Mouse (Mus musculus) adrenal gland, postnatal 0 days (tissue): ENCODE results near the gene BC025920. TPM values are rescaled to one million over a fixed set of nuclear protein-coding genes. Genes with fewer than 3 reads are reported as not detected.

Experiments
- polyA plus RNA-seq: library from polyadenylated mRNA; unstranded; fragments of >200 nt; fragmentation: Nextera tagmentation; extraction: Ambion mirVana; gene quantifications from 2 replicates; pipeline ENCODE4 v1.2.1, GENCODE M21; 2015

BC025920 gene
- 0.46 and 0.72 TPM in 2 replicates for polyA plus RNA-seq

DNA sequence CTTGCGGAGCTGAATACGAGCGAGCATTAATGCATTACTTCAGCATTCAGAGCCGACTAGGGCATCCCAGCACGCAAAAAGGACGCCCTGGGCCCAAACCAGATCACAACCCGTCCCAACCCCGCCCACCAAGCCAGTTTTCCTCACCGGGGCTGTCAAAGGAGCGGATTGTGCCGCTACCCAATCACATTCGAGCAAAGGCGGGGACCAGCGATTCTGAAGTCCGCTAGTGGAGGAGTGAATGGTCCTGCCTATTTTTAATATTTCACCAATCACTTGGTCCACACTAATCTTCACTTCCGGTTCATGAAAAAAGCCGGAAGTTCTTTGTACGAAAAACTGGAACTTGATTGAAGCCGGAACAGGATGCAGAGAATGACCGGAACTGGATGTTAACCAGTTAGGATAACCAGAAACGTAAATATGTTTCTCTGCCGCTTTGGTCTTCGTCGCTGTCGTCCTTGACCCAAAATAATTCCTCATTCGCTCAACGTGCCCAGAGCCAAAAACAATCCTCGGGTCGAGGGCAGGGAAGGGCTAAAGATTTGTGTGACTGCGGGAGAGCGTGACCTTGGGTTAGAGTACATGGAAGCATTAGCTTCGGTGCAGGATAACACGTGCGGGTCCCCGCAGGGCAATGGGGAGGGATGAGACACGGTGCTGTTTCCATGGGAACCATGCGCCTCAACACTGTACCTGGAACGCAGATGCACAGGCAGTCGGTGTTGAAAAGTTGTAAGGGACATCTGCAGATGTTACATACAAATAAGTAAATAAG, at the start of gene BC025920:
BC025920 (plus strand) TSS at position 297 of the 778 bp plus-strand sequence.

DNA sequence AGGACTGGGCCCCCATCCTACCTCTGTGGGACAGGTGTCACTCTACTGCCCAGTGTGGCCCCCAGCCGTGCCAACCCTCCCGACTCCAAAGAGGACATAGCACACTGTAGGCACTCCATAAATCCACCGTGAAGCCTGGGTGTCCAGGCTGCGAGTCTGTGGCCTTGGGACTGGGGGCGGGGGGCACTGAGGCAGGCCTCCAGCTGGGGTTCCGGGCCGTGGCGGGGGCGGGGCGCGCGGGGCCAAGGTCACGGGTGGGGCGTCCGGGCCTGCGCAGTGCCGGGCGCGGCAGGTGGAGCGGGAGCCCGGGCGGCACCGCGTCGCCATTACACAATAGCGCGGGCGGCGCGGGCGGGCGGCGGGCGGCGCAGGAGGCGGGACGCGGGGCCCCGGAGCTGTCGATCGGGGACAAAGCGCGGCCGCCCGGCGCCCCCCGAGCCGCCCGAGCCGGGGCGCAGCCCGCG, 46.9 kb upstream of the BC025920 start, which contains the start of gene Aes:
Aes (plus strand) TSS at position 326 of the 464 bp plus-strand sequence.

DNA sequence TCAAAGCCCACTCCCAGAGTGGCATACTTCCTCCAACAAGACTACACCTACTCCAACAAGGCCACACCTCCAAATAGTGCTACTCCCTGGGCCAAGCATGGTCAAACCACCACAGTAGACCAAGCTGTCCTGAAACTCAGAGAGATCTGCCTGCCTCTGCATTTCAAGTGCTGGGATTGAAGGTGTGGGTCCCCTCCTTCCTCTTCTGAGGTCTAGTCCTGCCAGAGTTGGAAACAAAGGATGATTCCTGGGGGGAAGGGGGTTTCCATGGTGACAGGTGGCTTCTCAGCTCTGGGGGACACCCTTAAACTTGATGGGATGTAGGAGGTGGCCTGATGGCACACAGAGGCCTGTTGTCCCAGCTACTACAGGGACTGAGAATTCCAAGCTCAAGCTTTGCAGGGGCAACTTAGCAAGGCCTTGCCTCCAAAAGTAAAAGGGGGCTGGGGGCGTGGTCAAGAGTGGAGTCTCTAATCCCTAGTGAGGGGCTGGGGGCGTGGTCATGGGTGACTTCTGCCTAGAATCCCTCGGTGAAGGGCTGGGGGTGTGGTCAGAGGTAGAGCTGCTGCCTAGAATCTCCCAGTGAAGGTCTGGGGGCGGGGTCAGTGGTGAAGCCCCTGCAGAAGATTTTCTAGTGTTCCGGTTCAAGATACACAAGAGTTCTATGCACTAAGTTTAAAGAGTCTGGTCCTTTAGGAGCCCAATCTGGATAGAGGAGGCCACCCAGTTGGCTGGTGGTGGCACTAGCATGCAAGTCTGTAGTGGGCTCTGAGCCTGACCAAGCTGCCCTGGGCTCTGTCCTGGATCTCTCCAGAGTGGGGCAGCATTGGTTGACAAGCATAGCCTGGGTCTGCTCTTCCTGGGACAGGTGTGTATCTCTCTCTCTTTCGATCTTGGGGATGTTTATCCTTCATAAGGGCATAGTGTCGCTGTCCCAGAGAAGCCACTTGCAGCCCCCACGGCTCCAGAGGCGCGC, 31.7 kb upstream of the BC025920 start, which contains the start of gene Tle2:
Tle2 (plus strand) TSS at position 481 of the 976 bp plus-strand sequence.

DNA sequence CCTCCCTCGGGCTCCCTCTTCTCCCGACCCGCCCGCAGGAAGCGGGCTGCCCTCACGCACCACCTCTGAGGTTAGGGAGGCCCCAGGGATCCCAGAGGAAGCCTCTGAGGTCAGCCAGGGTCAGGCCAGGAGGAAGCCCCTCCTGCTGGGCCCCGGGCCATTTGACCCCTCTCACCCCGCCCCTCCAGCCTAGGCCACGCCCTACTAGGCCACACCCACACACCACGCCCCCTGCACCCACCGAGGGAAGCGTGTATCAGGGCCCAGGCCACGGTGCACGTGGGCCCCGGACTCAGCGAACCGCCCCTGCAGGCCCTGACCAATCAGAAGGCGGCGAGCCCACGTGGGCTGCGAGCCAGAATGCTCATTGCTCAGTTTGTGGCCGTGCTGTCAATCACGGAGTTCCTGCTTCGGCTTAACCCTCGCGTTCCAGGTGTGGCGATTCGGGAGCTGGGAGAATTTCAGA, 5.3 kb upstream of the BC025920 start, which contains the start of gene Tle6:
Tle6 (minus strand) TSS at position 336 of the 466 bp plus-strand sequence.

DNA sequence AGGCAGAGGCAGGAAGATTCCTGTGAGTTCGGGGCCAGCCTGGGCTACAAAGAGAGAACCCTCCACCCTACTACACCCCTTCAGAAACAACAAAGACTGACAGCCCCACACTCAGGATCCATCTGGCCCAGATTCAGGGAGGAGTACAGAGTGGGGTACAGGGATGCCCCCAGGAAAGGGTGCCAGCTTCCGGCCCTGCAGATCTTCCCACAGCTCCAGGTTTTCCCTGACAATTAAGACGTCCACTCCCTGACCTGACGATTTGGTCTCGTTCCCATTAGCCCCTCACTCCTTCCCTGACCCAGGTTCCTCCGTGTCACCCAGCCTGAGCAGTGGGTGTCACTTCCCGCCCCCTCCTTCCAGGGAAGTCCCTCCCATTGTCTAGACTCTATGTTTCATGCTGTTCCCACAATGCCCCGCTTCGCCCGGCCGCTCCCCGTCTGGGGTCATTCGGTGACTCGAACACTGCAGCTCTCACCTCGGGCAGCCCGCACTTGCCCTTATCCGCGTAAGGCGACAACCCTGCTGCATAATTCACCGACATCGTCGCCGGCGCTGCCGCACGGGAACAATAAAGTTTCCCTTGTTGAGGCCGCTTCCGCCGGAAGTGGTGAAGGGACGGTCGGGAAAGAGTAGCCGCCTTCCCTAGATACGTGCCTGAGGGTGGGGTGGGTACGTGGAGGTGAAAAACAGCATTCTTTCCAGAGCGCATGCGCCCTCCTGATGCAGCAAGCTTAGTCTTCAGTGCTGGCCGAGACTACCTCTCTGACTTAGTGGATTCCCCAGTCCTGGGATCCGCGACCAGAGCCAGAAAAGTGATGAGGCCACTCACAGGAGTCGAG, 21.1 kb downstream of the BC025920 start, which contains the start of gene Sirt6:
Sirt6 (minus strand) TSS at position 804 of the 842 bp plus-strand sequence.

DNA sequence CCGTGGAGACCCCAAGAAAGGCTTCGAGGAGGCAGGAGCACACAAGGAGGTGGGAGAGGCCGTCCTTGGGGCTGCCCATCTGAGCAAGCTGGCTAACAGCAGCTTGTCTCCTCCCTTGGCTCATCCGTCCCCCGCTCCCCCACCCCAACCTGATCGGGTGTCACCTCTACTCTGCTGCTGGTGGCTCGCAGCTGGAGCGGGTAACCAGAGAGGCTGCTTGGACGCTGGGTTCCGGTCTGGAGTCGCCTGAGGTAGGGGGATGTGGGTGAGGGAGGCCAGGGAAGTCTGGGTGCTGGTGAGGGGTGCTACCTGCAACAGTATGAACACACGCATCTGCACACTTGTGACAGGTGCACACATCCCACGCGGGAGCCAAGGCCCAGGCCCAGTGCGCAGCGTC, 22.3 kb downstream of the BC025920 start, which contains the start of gene Ankrd24:
Ankrd24 (plus strand) TSS at position 151 of the 400 bp plus-strand sequence.

DNA sequence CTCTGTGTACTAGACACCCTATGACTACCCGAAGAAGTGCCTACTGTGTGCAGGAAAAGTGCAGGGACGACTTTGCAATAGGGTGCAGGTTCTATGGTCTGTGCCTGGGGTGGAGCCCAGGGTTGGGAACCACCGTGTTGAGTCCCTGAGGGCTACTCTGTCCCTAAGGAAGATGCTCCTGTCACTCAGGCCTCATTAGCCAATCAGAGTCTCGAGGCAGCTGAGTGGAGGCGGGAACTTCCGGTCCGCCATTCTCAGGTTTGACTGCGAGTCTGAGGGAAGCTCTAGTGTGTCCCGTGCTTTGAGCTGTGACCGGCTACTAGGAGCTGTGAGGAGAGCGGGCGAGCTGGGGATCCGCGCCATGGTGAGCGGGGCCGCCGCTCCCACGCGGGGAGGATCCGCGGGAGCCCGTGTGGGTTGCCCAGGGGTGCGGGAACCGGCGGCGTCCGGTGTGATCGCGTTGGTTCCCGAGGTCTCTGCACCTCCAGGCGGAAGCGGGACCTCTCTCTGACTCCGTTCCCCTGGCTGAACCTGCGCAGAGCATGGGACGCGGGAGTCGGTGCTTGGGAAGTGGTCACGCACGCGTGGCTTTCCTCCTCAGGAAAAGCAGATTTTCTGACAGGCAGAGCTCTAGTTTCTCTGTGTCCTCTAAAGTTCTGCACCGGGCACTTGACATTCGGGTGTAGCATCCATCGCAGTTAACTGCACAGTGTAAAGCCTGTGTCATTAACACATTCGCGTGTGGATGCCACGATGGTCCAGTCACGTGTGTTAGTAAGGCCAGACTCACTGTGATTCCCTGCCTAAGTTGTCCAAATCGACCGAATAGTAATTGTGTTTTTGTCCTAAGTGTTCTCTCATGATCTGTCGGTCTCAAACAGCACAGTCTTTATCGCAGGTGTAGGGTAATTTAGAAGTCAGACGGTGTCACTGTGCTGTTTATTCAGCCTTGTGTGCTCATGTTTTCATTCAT, 43.0 kb downstream of the BC025920 start, which contains the start of gene Gm10778:
Gm10778 (plus strand) TSS at position 257 of the 973 bp plus-strand sequence.

Other genes with a start within 250 kb of the BC025920 start
- gene Mfsd12, start 248.8 kb upstream of the BC025920 start, polyA plus RNA-seq: 8.9 and 10.3 TPM in 2 replicates
- 0.95 and 2.1 TPM in 2 replicates for gene 4930404N11Rik, start 240.5 kb upstream of the BC025920 start, polyA plus RNA-seq
- gene Fzr1, start 227.8 kb upstream of the BC025920 start, polyA plus RNA-seq: 42.1 and 63.2 TPM in 2 replicates
- 62.7 and 76.5 TPM in 2 replicates for gene Dohh, start 221.8 kb upstream of the BC025920 start, polyA plus RNA-seq
- gene Gm48551, start 221.8 kb upstream of the BC025920 start, polyA plus RNA-seq: 1.4 and 3.0 TPM in 2 replicates
- 0.77 and 1.2 TPM in 2 replicates for gene Gm48552, start 217.3 kb upstream of the BC025920 start, polyA plus RNA-seq
- 3.3 and 8.2 TPM in 2 replicates for gene Smim24, start 213.2 kb upstream of the BC025920 start, polyA plus RNA-seq
- 65.6 and 73.8 TPM in 2 replicates for gene Nfic, start 150.6 kb upstream of the BC025920 start, polyA plus RNA-seq
- 1.6 and 6.1 TPM in 2 replicates for gene Celf5, start 123.6 kb upstream of the BC025920 start, polyA plus RNA-seq
- 42.4 and 49.4 TPM in 2 replicates for gene Ncln, start 109.9 kb upstream of the BC025920 start, polyA plus RNA-seq
- gene S1pr4, start 106.1 kb upstream of the BC025920 start, polyA plus RNA-seq: 1.2 and 1.8 TPM in 2 replicates
- gene Gna15, start 82.0 kb upstream of the BC025920 start, polyA plus RNA-seq: 2.0 and 2.2 TPM in 2 replicates
- 61.6 and 64.5 TPM in 2 replicates for gene Gna11, start 61.1 kb upstream of the BC025920 start, polyA plus RNA-seq
- 477 and 665 TPM in 2 replicates for gene Aes, start 46.8 kb upstream of the BC025920 start, polyA plus RNA-seq
- gene Tle2, start 31.7 kb upstream of the BC025920 start, polyA plus RNA-seq: 6.8 and 10.0 TPM in 2 replicates
- 14.5 and 17.4 TPM in 2 replicates for gene Tle6, start 5.2 kb upstream of the BC025920 start, polyA plus RNA-seq
- 15.8 and 23.5 TPM in 2 replicates for gene Sirt6, start 21.5 kb downstream of the BC025920 start, polyA plus RNA-seq
- 11.6 and 13.9 TPM in 2 replicates for gene Ankrd24, start 22.3 kb downstream of the BC025920 start, polyA plus RNA-seq
- gene Gm10778, start 42.8 kb downstream of the BC025920 start, polyA plus RNA-seq: 3.2 and 3.6 TPM in 2 replicates
- 12.7 and 14.5 TPM in 2 replicates for gene Zfp433, start 98.6 kb downstream of the BC025920 start, polyA plus RNA-seq
- 5.0 and 7.5 TPM in 2 replicates for gene Gm3055, start 164.9 kb downstream of the BC025920 start, polyA plus RNA-seq
- 2.8 and 3.7 TPM in 2 replicates for gene Gm4767, start 205.9 kb downstream of the BC025920 start, polyA plus RNA-seq